Mouse (Mus musculus): ENCODE results near the gene Myct1. TPM values are rescaled to one million over a fixed set of nuclear protein-coding genes. Genes with fewer than 3 reads are reported as not detected.

Gene Myct1
- 1.3 and 1.4 TPM in 2 replicates for polyA plus RNA-seq (2016; fragmentation: Nextera tagmentation; extraction: Ambion mirVana)

DNA sequence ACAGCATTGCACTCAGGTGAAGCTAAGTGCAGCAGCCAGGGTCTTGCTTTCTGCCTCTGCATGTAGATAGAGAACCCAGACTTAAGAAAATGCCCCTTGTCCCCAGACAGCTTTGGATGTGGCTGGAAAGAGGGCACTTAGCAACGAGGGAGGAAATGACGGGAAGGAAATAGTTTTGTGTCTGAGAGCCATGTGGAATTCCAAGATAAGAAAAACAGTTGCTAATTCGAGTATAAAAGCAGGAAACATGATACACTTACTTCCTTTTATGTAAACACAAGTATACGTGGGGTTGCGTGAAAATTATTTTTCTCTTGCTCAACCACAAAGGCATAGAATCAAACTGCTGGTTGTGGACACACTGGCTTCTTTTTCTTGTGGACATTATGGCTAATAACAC is at the start of gene Myct1:
Gene Myct1 (plus strand): TSS at position 312 of the 400 bp plus-strand sequence.
- no peaks in the 10 kb centered on the region for H3K4me1 ChIP-seq
- no peak within 1 kb of the TSS for H3K27ac ChIP-seq (replicated peaks)
- no peaks in the 10 kb centered on the region for H3K27me3 ChIP-seq (ENCODE audit: low read depth, poor library complexity, severe bottlenecking)
- no peaks in the 10 kb centered on the region for H3K36me3 ChIP-seq
- no peak within 1 kb of the TSS for H3K4me3 ChIP-seq
- no peaks in the 10 kb centered on the region for H3K9me3 ChIP-seq (replicated peaks)
- 73% methylated on average over 5 of the region's 5 CpGs for WGBS
- DNase-seq (ENCODE audit: low spot score) = no peak

DNA sequence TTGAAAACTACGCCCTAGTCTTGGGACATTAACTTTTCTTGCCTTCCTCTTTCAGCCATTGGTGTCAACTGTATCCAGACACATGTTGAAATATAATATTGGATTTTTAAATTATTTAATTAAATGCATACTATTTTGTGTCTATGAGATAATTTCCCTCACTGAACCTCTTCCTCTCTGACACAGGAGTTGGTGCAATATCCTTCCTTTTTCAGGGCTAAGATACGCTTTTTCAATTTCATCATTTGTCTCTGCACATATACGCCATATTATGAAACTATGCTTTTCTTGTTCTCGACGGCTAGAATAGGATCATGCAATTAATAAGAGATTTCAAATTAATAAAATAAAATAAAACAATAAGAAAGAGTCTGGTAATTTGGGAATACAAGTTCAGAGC is 47.1 kb upstream of the Myct1 start:
- peaks cover 16% of the 10 kb centered on the region for H3K4me1 ChIP-seq
- H3K36me3 ChIP-seq = no peaks in the 10 kb centered on the region
- H3K4me3 ChIP-seq = no peak overlapping the region
- H3K27ac ChIP-seq (replicated peaks) = no peak overlapping the region
- no peaks in the 10 kb centered on the region for H3K9me3 ChIP-seq (replicated peaks)
- peaks cover 11% of the 10 kb centered on the region; the same call in 1 of the 2 replicates for H3K27me3 ChIP-seq (ENCODE audit: low read depth, poor library complexity, severe bottlenecking)
- WGBS = 93% methylated on average over 5 of the region's 5 CpGs
- no peak for DNase-seq (ENCODE audit: low spot score)

DNA sequence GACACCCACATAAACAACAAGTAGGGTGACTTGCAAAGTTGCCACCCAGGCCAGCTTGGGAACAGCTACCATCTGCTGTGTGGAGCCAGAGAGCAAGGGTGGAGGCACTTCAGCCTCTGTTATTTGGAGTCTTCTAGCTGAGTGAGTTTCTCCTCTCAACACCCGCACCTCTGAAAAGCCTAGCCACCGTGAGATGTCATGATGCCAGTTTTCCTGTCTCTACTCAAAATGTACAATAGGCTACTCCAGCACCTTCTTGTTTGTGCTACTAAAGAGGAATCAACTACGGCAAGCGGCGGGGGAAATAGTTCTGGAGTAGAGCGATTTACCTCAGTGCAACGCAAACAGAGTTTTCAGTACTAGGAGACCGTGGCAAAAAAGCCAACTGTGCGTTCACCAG is 45.8 kb upstream of the Myct1 start:
- Histone ChIP-seq H3K9me3 (replicated peaks) (no peaks in the 10 kb centered on the region), H3K36me3 (no peaks in the 10 kb centered on the region), H3K27ac (replicated peaks) (no peak overlapping the region), H3K4me3 (no peak overlapping the region), H3K4me1 (peaks cover 16% of the 10 kb centered on the region), H3K27me3 (ENCODE audit: low read depth, poor library complexity, severe bottlenecking) (peaks cover 11% of the 10 kb centered on the region; the same call in 1 of the 2 replicates)
- WGBS = 92% methylated on average over 9 of the region's 9 CpGs
- no peak for DNase-seq (ENCODE audit: low spot score)

- Histone ChIP-seq H3K36me3 (no peaks in the 10 kb centered on the region), H3K27ac (replicated peaks) (no peak overlapping the region), H3K4me1 (peaks cover 16% of the 10 kb centered on the region), H3K4me3 (no peak overlapping the region), H3K9me3 (replicated peaks) (no peaks in the 10 kb centered on the region), H3K27me3 (ENCODE audit: low read depth, poor library complexity, severe bottlenecking) (peaks cover 11% of the 10 kb centered on the region; the same call in 1 of the 2 replicates)
- DNase-seq (ENCODE audit: low spot score) = no peak
- 81% methylated on average over 2 of the region's 2 CpGs for WGBS
These were observed 44.9 kb upstream of the Myct1 start for GRCm38 (mm10) chr10:5548651-5549050.

DNA sequence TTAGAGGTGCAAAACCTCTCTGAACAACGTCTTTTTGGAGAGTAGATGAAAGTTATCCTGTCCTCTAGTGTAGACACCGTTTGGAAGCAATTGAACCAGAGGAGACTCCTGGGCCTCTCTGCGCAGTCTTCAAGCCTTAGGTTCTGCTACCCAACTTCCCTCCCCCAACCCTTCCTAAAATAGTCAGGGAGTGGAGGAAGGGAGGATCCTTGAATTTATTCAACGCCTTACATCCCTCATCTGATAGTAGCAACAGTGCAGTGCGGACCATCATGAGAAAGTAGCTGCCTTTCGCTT is 43.8 kb upstream of the Myct1 start:
- no peaks in the 10 kb centered on the region for H3K36me3 ChIP-seq
- 7% methylated on average over 6 of the region's 6 CpGs for WGBS
- DNase-seq (ENCODE audit: low spot score) = no peak
- no peaks in the 10 kb centered on the region for H3K9me3 ChIP-seq (replicated peaks)
- H3K4me3 ChIP-seq = peak overlapping the region; percentile 71
- peaks cover 11% of the 10 kb centered on the region; the same call in 1 of the 2 replicates for H3K27me3 ChIP-seq (ENCODE audit: low read depth, poor library complexity, severe bottlenecking)
- H3K27ac ChIP-seq (replicated peaks) = no peak overlapping the region
- H3K4me1 ChIP-seq = peaks cover 16% of the 10 kb centered on the region

DNA sequence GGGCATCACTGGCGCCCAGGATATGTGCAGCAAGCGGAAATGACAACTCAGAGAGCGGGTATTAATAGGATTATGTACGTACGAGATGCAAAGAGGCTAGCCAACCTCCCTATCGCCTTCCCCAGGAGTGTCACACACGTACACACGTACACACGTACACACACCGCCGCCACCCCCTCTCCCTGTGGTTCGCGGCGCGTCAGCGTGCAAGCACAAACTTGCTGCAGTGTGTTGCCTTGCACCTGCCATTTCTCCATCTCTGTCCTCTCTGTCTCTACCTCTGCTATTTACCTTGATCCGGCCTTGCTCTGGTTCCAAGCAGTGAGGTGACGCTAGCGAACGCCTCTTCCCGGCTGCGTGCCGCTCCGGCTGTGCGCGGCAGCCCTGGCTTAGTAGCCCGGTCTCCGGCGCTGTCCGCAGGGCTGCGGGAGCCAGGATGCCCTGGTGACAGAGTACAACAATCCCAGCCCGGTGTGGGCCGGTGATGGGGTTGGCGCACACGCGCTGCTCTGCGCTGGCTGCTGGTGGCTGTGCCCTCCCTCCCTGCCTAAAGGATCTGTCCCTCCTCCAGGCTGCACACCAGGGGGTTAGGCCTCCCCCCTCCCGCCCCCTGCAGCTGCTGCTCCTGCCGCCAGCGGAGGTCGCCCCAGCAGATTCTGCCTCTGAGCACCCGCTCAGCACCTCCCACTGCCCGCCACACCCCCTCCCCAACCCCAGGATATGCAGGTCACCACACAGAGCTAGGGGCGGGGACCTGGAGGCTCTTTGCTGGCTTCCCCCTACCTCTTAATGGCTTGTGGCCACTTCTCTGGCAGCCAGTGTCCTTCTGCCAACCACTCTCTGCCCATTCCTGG is 43.2 kb upstream of the Myct1 start:
- Histone ChIP-seq H3K27ac (replicated peaks) (peak overlapping the region; percentile 68), H3K9me3 (replicated peaks) (no peaks in the 10 kb centered on the region), H3K36me3 (no peaks in the 10 kb centered on the region), H3K4me1 (peaks cover 16% of the 10 kb centered on the region), H3K4me3 (peak overlapping the region; percentile 71), H3K27me3 (ENCODE audit: low read depth, poor library complexity, severe bottlenecking) (peaks cover 11% of the 10 kb centered on the region; the same call in 1 of the 2 replicates)
- WGBS = under 1% methylated on average over 44 of the region's 44 CpGs
- peak; percentile 61 for DNase-seq (ENCODE audit: low spot score)

GRCm38 (mm10) chr10:5551382-5551781 is 42.2 kb upstream of the Myct1 start, which contains the start of gene Syne1:
Gene Syne1 (minus strand): TSS chr10:5551482.
- peak within 1 kb of the TSS; percentile 68 for H3K27ac ChIP-seq (replicated peaks)
- no peak for DNase-seq (ENCODE audit: low spot score)
- peaks cover 11% of the 10 kb centered on the region; the same call in 1 of the 2 replicates for H3K27me3 ChIP-seq (ENCODE audit: low read depth, poor library complexity, severe bottlenecking)
- peak within 1 kb of the TSS; percentile 71 for H3K4me3 ChIP-seq
- H3K36me3 ChIP-seq = no peaks in the 10 kb centered on the region
- H3K9me3 ChIP-seq (replicated peaks) = no peaks in the 10 kb centered on the region
- peaks cover 16% of the 10 kb centered on the region for H3K4me1 ChIP-seq
- 45% methylated on average over 5 of the region's 5 CpGs for WGBS

- 0 out of 2 replicates have a peak, but pooled peaks cover 2% of the 10 kb centered on the region for H3K27me3 ChIP-seq (ENCODE audit: low read depth, poor library complexity, severe bottlenecking)
- H3K9me3 ChIP-seq (replicated peaks) = no peaks in the 10 kb centered on the region
- peaks cover 13% of the 10 kb centered on the region for H3K4me1 ChIP-seq
- H3K36me3 ChIP-seq = no peaks in the 10 kb centered on the region
- H3K27ac ChIP-seq (replicated peaks) = no peak overlapping the region
- no peak overlapping the region for H3K4me3 ChIP-seq
- no peak for DNase-seq (ENCODE audit: low spot score)
- 30% methylated on average over 5 of the region's 5 CpGs for WGBS
These were observed 38.6 kb upstream of the Myct1 start for GRCm38 (mm10) chr10:5554941-5555340.

DNA sequence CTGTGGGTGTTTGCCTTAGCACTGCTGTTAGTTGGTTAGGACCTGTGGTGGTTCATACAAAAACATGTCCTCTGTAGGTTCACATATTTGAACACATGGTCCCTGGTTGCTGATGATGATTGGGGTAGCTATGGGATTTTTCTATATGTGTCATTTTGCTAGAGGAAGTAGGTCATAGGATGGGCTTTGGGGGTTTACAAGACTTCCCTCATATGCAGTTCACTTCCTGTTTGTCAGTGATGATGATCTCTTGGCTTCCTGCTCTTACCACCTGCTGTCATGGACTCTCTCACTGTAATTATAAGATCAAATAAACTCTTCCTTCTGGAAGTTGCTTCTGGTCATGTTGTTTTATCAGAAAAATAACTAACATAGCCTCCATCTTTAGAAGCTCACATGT is 34.8 kb upstream of the Myct1 start:
- no peaks in the 10 kb centered on the region for H3K36me3 ChIP-seq

DNA sequence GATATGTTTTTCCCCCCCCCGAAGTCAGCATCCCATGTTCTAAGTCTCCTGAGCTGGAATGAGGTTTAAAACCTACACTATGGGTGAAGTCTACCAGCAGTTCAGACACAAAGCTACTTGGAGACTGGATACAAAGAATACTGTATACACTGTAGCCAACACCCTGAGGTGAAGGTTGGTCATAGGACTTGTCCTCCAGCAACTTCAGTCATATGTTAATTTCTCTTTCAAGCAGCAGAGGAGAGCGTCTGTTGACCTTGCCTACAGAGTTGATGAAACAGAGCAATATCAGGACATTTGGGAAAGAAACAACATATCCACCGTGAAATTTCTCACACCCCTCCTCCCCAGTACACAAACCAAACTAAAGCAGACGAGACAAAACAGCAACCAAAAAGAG is 33.0 kb upstream of the Myct1 start:
- Histone ChIP-seq H3K27me3 (ENCODE audit: low read depth, poor library complexity, severe bottlenecking) (no peaks in the 10 kb centered on the region), H3K4me3 (no peak overlapping the region), H3K27ac (replicated peaks) (no peak overlapping the region), H3K36me3 (no peaks in the 10 kb centered on the region), H3K9me3 (replicated peaks) (no peaks in the 10 kb centered on the region), H3K4me1 (no peaks in the 10 kb centered on the region)
- DNase-seq (ENCODE audit: low spot score) = no peak
- WGBS = 88% methylated on average over 4 of the region's 4 CpGs

More for the DNA sequence above, 34.8 kb upstream of the Myct1 start:
- Histone ChIP-seq H3K4me3 (no peak overlapping the region), H3K27ac (replicated peaks) (no peak overlapping the region), H3K27me3 (ENCODE audit: low read depth, poor library complexity, severe bottlenecking) (no peaks in the 10 kb centered on the region), H3K9me3 (replicated peaks) (no peaks in the 10 kb centered on the region), H3K4me1 (no peaks in the 10 kb centered on the region)
- no peak for DNase-seq (ENCODE audit: low spot score)

DNA sequence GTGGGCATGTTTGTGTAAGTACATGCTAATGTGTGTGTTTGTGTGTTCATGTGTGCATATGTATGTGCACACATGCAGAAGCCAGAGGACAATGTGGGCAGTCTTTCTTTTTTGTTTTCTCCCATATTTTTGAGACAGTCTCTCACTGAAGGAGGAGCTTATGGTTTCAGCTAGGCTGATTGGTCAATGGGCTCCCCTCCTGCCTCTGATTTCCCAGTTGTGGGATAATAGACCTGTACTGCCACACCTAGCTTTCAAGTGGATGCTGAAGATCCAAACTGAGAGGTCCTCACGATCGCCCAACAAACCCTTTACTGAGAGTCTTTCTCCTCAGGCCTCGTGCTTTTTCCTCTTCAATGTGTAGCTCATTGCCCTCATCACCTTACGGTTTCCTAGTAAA is 31.9 kb upstream of the Myct1 start:
- no peak for DNase-seq (ENCODE audit: low spot score)
- H3K4me3 ChIP-seq = no peak overlapping the region
- H3K9me3 ChIP-seq (replicated peaks) = no peaks in the 10 kb centered on the region
- no peaks in the 10 kb centered on the region for H3K36me3 ChIP-seq
- no peaks in the 10 kb centered on the region for H3K27me3 ChIP-seq (ENCODE audit: low read depth, poor library complexity, severe bottlenecking)
- 84% methylated on average over 4 of the region's 4 CpGs for WGBS
- no peaks in the 10 kb centered on the region for H3K4me1 ChIP-seq
- H3K27ac ChIP-seq (replicated peaks) = no peak overlapping the region

GRCm38 (mm10) chr10:5568991-5569390 is 24.6 kb upstream of the Myct1 start:
- no peaks in the 10 kb centered on the region for H3K36me3 ChIP-seq
- H3K4me3 ChIP-seq = no peak overlapping the region
- H3K9me3 ChIP-seq (replicated peaks) = no peaks in the 10 kb centered on the region
- 86% methylated on average over 4 of the region's 4 CpGs for WGBS
- no peak for DNase-seq (ENCODE audit: low spot score)
- H3K27me3 ChIP-seq (ENCODE audit: low read depth, poor library complexity, severe bottlenecking) = no peaks in the 10 kb centered on the region
- no peak overlapping the region for H3K27ac ChIP-seq (replicated peaks)
- H3K4me1 ChIP-seq = no peaks in the 10 kb centered on the region

- Histone ChIP-seq H3K27me3 (ENCODE audit: low read depth, poor library complexity, severe bottlenecking) (no peaks in the 10 kb centered on the region), H3K27ac (replicated peaks) (no peak overlapping the region), H3K4me1 (no peaks in the 10 kb centered on the region), H3K36me3 (no peaks in the 10 kb centered on the region), H3K9me3 (replicated peaks) (no peaks in the 10 kb centered on the region), H3K4me3 (no peak overlapping the region)
- WGBS = 87% methylated on average over 8 of the region's 8 CpGs
- no peak for DNase-seq (ENCODE audit: low spot score)
These were observed 23.5 kb upstream of the Myct1 start for GRCm38 (mm10) chr10:5570059-5570458.

Data from midbrain, embryonic 10.5 days (tissue).